Mouse (Mus musculus) midbrain, postnatal 0 days (tissue): ENCODE data around the gene Bfsp2. TPM values are rescaled to one million over a fixed set of nuclear protein-coding genes. Genes with fewer than 3 reads are reported as not detected.

Source experiments
- ATAC-seq: fragments of 200-750 bp; cut with Nextera tagmentation; 2 replicates; pipeline ENCODE4 v1.8.0; 2017; ENCODE audit warnings: moderate number of reproducible peaks, mild to moderate bottlenecking, moderate TSS enrichment, moderate library complexity; ENCODE audit not compliant: low FRiP score
- DNase-seq: peaks from one replicate; pipeline ENCODE4 v3.0.0-alpha.2; 2015; ENCODE audit warnings: low spot score
- H3K27ac ChIP-seq: fragments of 300-500 bp; sonication (generic); 2 replicates; pipeline ENCODE4 v1.5.1; 2014; ENCODE audit warnings: low read depth, mild to moderate bottlenecking, low read length, mixed read lengths
- H3K27me3 ChIP-seq: fragments of 300-500 bp; sonication (generic); 2 replicates; pipeline ENCODE4 v1.6.1; 2014; ENCODE audit warnings: low read length, control low read depth, mixed read lengths; ENCODE audit not compliant: insufficient read depth
- H3K36me3 ChIP-seq: fragments of 300-500 bp; sonication (generic); 2 replicates; pipeline ENCODE4 v1.6.1; 2014; ENCODE audit warnings: low read length, control low read depth, mixed read lengths; ENCODE audit not compliant: insufficient read depth
- H3K4me1 ChIP-seq: fragments of 300-500 bp; sonication (generic); 2 replicates; pipeline ENCODE4 v1.6.1; 2014; ENCODE audit warnings: mild to moderate bottlenecking, control low read depth, antibody characterized with exemption, low read length, mixed read lengths; ENCODE audit not compliant: insufficient read depth
- H3K4me2 ChIP-seq: fragments of 300-500 bp; sonication (generic); 2 replicates; pipeline ENCODE4 v1.6.1; 2014; ENCODE audit warnings: low read depth, mild to moderate bottlenecking, low read length, mixed read lengths; ENCODE audit not compliant: poor library complexity, severe bottlenecking
- H3K4me3 ChIP-seq: fragments of 300-500 bp; sonication (generic); 2 replicates; pipeline ENCODE4 v1.5.1; 2014; ENCODE audit warnings: low read depth, mild to moderate bottlenecking, low read length, moderate library complexity
- H3K9ac ChIP-seq: fragments of 300-500 bp; sonication (generic); replicated peaks from 2 replicates; pipeline ENCODE4 v1.6.1; 2014; ENCODE audit warnings: mild to moderate bottlenecking, low read length, moderate library complexity, mixed read lengths; ENCODE audit not compliant: poor library complexity, severe bottlenecking
- H3K9me3 ChIP-seq: fragments of 300-500 bp; sonication (generic); 2 replicates; pipeline ENCODE4 v1.6.1; 2016; ENCODE audit warnings: low read length, control low read depth
- CTCF ChIP-seq: IDR thresholded peaks from 2 replicates; pipeline ENCODE4 v1.5.1; 2016; ENCODE audit warnings: antibody characterized with exemption, mild to moderate bottlenecking
- WGBS: fragments of 180-500 bp; shearing (Covaris S2); extraction: QIAGEN DNeasy Blood & Tissue Kit; methylation state at CpG from one replicate; pipeline ENCODE4 v1.1.7; 2014; 5-methylcytosine and 5-hydroxymethylcytosine counted together
- polyA plus RNA-seq: library from polyadenylated mRNA; unstranded; fragments of >200 nt; fragmentation: Nextera tagmentation; extraction: Ambion mirVana; gene quantifications from 2 replicates; pipeline ENCODE4 v1.2.1, GENCODE M21; 2015
- total RNA-seq: library from RNA; depleted of rRNA; stranded (reverse); fragments of >200 nt; gene quantifications from 2 replicates; pipeline ENCODE4 v1.2.3, GENCODE M21; 2014

Gene Bfsp2
- total and polyA plus RNA-seq, 2 experiments from 2014 or later: 1.2 to 3.0 TPM

DNA sequence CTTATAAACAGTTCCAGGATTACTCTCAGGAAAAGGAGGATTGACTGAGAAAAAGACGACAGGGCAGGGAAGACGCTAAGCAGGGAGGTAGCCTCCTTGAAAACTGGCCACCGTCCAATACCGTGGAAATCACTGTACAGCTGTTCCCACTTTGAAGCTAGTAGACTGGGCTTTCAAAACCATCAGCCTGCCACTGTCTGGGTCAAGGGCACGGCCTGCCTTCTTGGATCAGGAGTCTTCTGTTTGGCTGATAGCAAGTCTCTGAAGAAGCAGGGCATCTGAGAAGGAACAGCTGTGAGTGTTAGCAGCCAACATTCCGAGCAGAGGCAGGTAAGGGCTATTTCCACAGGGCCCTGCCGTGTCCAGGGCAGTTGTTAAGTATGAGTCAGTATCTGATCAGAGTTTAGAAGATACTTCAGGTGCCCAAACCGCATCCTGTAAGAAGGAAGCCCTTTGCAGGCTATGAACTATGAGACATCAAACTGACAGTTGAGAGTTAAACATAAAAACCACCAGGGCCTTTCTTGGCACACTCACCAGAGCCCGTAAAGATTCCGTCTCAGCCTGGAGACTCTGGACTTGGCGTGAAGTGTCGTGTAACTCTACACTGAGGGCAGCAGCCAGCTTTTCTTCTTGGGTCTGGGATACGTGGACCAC, 48.0 kb downstream of the Bfsp2 start:
- no peak for DNase-seq
- Histone ChIP-seq H3K36me3 (no peaks in the 10 kb centered on the region), H3K4me3 (no peak overlapping the region), H3K9me3 (no peaks in the 10 kb centered on the region), H3K27me3 (no peaks in the 10 kb centered on the region), H3K4me2 (no peak overlapping the region), H3K4me1 (no peaks in the 10 kb centered on the region), H3K9ac (no peak overlapping the region), H3K27ac (no peak overlapping the region)
- ATAC-seq: no peak
- TF ChIP-seq CTCF: no peak
- 53% methylated on average over 13 of the region's 13 CpGs for WGBS

DNA sequence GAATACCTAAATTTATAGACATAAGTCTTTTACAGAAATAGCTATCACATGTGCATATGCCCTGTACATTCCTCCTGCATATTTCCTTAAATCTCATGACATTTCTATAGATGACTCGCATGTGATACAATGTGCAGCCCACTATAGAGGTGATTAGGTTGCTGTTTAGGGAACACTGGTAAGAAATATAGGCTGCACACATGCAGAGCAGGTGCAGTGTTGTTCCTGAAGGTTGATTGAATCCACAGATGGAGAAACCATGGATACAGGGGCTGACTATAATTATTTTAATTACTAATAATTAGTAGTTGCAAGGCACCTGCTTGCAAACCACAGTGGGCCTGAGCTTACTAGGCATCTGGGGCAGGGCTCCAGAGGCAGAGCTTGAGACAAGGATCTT, 48.5 kb downstream of the Bfsp2 start:
- H3K9me3 ChIP-seq: no peaks in the 10 kb centered on the region
- no peak overlapping the region for H3K27ac ChIP-seq
- no peaks in the 10 kb centered on the region for H3K36me3 ChIP-seq
- no peak overlapping the region for H3K4me3 ChIP-seq
- no peak overlapping the region for H3K4me2 ChIP-seq
- no peak for ATAC-seq
- no peaks in the 10 kb centered on the region for H3K27me3 ChIP-seq
- TF ChIP-seq CTCF: no peak
- no peaks in the 10 kb centered on the region for H3K4me1 ChIP-seq
- no peak for DNase-seq
- 88% methylated on average over 1 of the region's 1 CpGs for WGBS
- H3K9ac ChIP-seq: no peak overlapping the region

DNA sequence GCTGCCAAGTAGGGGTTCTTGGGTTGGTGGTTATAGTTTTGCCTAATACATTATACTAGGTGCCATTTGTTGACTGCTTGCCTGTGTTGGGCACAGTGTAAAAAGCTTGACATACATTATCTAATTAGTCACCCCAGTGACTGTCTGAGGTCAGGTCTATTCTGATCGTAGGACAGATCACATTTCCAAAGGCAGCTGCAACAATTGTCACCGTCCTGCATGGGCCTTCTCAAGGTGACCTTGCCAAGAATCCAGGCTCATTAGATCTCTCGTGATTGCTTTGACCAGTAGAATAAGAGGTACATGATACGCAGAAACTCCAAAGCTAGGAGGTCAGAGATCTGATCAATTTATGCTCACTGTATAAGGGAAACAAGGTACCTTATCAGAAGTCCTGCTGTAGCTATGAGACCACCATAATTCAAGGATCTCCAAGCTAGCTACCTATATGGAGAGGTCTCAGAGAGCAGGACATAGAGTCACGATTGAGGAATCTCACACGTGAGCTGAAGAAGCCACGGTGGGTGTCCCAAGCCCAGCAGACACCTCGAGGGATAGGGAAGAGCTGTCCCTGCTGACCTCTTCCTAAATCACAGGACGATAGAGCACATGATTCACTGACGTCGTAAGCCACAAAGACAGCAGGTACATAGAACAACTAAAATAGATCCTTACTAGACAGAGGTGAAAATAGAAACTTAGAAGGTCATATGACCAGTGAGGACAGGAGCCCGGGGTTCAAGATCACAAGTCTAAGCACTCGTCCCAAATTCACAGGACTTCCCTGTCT, 49.6 kb downstream of the Bfsp2 start:
- no peak for ATAC-seq
- 88% methylated on average over 13 of the region's 13 CpGs for WGBS
- Histone ChIP-seq H3K4me2 (no peak overlapping the region), H3K27me3 (no peaks in the 10 kb centered on the region), H3K4me3 (no peak overlapping the region), H3K4me1 (no peaks in the 10 kb centered on the region), H3K9ac (no peak overlapping the region), H3K9me3 (no peaks in the 10 kb centered on the region), H3K27ac (no peak overlapping the region), H3K36me3 (no peaks in the 10 kb centered on the region)
- no peak for TF ChIP-seq CTCF
- DNase-seq: no peak

DNA sequence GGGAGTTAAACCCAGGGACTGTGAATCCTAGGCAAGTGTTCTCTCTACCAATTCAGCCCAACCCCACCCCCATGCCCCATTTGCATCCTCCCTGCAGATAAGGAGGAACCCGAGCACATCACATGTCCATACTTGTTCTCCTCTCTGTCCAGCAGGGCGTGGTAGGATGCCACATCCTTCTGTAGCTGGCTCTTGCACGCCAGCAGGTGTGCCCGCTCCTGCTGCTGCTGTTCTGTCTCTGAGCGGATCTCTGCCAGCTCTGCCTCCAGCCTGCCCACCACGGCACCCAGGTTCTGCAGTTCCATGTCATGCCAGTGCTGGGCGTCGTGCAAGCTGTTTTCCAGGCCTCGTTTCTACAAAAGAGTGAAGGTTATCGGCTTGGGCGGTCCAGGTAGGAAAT, 53.8 kb downstream of the Bfsp2 start:
- H3K9me3 ChIP-seq: no peaks in the 10 kb centered on the region
- TF ChIP-seq CTCF: no peak
- no peak overlapping the region for H3K4me2 ChIP-seq
- H3K36me3 ChIP-seq: no peaks in the 10 kb centered on the region
- 83% methylated on average over 11 of the region's 11 CpGs for WGBS
- ATAC-seq (no peak), DNase-seq (no peak)
- H3K4me3 ChIP-seq: no peak overlapping the region
- H3K27me3 ChIP-seq: no peaks in the 10 kb centered on the region
- peaks cover 2% of the 10 kb centered on the region; the same call in 1 of the 2 replicates for H3K4me1 ChIP-seq
- H3K9ac ChIP-seq: no peak overlapping the region
- no peak overlapping the region for H3K27ac ChIP-seq

DNA sequence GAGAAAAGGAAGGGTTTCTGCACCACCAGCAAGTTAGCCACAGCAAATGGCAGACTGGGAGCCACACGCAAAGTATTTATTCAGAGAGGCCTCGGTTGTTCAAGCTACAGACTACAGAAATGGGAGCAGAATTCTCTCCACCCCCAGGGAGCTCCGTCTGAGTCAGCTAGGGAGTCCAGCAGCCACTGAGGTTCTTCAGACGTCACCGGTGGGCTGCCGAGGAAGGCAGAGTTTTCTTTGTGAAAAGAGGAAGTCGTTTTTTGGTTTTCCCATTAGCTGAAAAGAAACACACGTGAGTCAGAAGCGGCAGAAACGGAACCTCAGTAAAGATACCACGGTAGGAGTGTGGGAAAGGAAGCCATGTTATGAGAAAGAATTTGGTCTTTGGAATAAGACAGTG, 55.4 kb downstream of the Bfsp2 start:
- DNase-seq (no peak), ATAC-seq (no peak)
- Histone ChIP-seq H3K4me1 (peaks cover 2% of the 10 kb centered on the region; the same call in 1 of the 2 replicates), H3K4me2 (no peak overlapping the region), H3K27ac (no peak overlapping the region), H3K36me3 (no peaks in the 10 kb centered on the region), H3K4me3 (no peak overlapping the region), H3K9me3 (no peaks in the 10 kb centered on the region), H3K27me3 (no peaks in the 10 kb centered on the region), H3K9ac (no peak overlapping the region)
- 80% methylated on average over 11 of the region's 11 CpGs for WGBS
- no peak for TF ChIP-seq CTCF

DNA sequence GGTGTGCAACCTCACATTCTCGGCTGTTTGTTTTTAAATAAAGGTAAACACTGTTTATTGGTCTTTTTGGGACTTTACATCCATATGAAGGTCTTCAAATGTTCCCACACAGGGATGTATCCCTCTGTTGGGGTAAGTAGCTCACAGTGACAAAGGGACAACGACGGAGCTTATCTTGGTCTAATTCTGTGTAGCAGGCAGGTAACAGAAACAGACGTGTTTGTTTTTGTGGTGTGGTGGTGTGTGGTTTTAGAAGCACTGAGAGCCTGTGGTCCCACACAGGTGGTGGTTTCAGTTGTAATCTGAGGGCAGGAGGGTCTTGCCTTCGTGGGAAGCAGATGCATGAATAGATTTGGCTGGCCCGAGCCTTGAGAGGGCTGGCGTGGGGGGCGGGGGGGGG, 56.3 kb downstream of the Bfsp2 start:
- Histone ChIP-seq H3K9ac (no peak overlapping the region), H3K4me2 (no peak overlapping the region)
- WGBS: 81% methylated on average over 8 of the region's 8 CpGs

More for the DNA sequence above, 56.3 kb downstream of the Bfsp2 start:
- Histone ChIP-seq H3K36me3 (no peaks in the 10 kb centered on the region), H3K4me1 (peaks cover 2% of the 10 kb centered on the region; the same call in 1 of the 2 replicates), H3K27ac (no peak overlapping the region), H3K4me3 (no peak overlapping the region), H3K9me3 (no peaks in the 10 kb centered on the region), H3K27me3 (no peaks in the 10 kb centered on the region)
- TF ChIP-seq CTCF: no peak
- no peak for DNase-seq
- no peak for ATAC-seq
